Mouse (Mus musculus) T-helper 17 cell (primary cell): Measurements from ENCODE around the gene Med25.

ENCODE experiments used
- in situ Hi-C, 2 experiments: fragments of 300-600 bp; cut with MboI, MseI; formaldehyde crosslinking; loops; 1 replicate in 1 of 2; 2 replicates in 1 of 2; pipeline ENCODE4 v1.15.1; 2025; ENCODE audit warnings: high pct_unique_total_duplicates in 2 of 2

Med25 gene

DNA sequence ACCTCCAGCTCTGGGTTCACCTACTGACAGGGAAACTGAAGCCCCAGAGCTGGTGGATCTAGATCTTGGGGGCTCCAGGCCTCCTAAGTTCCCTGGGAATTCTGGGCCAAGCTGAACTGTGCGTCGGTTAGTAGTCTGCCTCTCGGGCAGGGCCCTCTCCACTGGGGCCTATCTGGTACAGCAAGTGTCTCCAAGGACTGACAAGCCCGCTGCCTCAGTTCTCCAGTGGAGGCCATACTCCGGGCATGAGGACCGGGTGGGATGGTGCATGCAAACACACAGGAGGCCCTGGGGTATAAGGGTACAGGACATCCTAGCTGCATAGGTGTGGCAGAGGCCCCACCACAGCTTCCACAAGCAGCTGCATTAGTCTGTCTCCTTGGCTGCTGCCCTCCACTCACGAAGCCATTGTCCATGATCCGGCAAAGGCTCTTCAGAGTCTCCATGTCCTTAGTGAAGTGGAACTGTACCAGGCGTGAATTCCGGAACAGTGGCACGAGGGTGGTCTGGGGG is 28.5 kb downstream of the Med25 start:
- in situ Hi-C loops, result no loop called here

- in situ Hi-C loops, result no loop called here
Measured at GRCm38 (mm10) chr7:44863210-44863609, 29.3 kb downstream of the Med25 start.

DNA sequence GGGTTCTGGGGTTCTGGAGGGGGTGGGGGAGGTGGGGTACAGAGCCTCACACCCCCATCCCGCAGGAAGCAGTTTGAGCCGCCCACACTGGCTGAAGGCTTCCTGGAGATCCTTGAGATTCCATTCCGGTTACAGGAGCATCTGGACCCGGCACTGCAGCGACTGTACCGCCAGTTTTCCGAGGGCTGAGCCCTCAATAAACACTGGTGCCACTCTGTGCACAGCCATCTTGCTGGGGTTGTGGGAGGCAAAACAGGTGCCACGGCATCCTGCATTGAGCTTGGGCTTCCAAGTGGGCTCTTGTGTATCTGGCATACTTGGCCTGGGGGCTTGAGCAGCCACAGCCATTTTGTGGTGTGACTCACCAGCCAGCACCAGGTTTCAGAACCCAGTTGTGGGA is 30.1 kb downstream of the Med25 start:
- in situ Hi-C loops, result no loop called here

GRCm38 (mm10) chr7:44861429-44861816 is 31.1 kb downstream of the Med25 start:
- in situ Hi-C loops, result no loop called here

DNA sequence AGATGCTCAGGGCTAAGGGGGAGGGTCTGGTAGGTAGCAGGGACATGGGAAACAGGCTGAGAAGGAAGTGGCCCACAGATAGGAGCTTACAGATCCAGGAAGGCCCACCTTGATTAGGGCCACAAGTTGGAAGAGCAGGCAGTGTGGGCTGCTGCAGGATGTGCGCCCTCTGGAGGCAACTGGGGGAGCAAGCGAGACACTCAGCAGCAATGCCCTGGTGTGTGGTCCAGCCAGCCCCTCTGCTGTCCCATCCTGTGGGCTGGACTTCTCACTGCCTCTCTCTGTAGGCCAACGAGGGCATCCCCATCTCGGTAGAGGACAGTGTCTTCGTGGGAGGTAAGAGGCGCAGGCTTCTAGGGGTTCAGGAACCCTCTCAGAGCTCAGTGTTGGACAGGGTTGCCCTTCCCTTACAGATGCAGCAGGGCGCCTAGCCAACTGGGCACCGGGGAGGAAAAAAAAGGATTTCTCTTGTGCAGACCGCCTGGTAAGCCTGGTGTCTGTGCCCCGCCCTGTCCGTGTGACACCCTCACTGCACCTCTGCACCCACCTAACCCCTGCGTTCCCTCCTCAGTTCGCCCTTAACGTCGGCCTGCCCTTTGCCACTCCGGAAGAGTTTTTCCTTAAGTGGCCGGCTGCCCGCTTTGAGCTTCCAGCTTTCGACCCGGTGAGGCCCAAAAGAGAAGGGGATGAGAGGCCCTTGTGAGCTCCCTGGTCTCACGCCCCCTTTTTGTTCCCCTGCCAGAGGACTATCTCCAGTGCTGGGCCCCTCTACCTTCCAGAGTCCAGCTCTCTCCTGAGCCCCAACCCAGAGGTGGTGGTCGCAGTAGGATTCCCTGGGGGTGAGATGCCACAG is 31.7 kb downstream of the Med25 start:
- in situ Hi-C loops, result no loop called here

DNA sequence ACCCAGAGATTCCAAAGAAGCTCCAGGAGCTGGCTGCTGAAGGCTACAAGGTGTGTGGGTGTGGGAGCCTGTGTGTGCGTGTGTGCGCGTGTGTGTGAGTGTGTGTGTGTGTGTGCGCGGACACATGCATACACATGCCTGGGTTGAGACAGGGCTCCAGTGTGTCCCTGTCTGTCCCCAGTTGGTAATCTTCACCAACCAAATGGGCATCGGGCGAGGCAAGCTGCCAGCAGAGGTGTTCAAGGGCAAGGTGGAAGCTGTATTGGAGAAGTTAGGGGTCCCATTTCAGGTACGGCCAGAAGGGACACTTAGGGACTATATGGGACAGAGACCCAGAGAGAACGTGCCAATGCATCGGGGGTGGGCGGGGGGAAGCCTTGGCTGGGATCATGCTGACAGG is 32.6 kb downstream of the Med25 start:
- in situ Hi-C loops, result loop anchor here in 1 of 2 experiments (10.0 kb wide), 2 partner anchors 665 to 1065 kb away; partner anchors contain the start of genes Klk8, Klk9, Plekha4 and Ppp1r15a

DNA sequence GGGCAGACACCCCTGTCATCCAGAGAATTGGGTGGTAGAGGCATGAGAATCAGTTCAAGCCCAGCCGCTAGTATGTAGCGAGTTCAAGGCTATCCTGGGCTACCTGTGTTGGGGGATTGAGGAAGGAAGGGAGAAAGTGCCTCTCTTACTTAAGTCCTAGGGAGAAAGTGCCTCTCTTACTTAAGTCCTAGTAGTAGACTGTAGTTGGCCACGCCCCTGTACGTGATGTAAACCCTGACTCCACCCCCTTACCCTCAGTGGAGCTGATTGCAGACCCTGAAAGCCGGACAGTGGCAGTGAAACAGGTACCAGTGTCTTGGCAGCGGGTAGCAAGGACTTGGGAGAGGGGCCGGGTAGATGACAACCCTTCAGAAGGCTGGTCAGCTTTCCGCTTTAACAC is 34.6 kb downstream of the Med25 start:
- in situ Hi-C loops, result loop anchor here in 1 of 2 experiments (10.0 kb wide), 2 partner anchors 667 to 1063 kb away; partner anchors contain the start of genes Klk8, Klk9, Plekha4 and Ppp1r15a

DNA sequence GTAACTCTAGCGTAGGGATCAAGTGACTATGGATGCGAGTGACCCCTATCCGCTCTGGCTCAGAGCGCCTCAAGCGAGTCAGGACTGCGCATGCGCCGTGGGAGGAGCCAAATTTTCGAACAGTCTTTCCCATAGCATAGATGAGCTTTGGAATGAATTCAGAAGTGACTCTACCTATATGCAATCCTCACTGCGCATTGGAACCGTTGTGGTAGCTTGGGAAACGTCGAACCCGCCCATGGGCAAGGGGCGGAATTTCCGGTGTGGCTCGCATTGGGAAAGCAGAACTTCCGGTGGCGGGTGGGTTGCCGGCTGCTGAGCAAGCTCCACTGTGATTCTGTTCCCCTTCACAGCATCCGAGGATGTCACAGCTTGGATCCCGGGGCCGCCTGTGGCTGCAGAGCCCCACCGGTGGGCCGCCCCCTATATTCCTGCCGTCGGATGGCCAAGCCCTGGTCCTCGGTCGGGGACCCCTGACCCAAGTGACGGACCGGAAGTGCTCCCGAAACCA is 35.4 kb downstream of the Med25 start, which contains the start of gene Pnkp:
Pnkp (plus strand) TSS at position 98 of the 511 bp plus-strand sequence.
- in situ Hi-C loops, result loop anchor here in 1 of 2 experiments (10.0 kb wide), 2 partner anchors 668 to 1062 kb away; partner anchors contain the start of genes Klk8, Klk9, Plekha4 and Ppp1r15a

- in situ Hi-C loops, result loop anchor here in 1 of 2 experiments (10.0 kb wide), 2 partner anchors 668 to 1062 kb away; partner anchors contain the start of genes Klk8, Klk9, Plekha4 and Ppp1r15a
Measured at GRCm38 (mm10) chr7:44856265-44856916, 36.1 kb downstream of the Med25 start.

- in situ Hi-C loops, result loop anchor here in 1 of 2 experiments (10.0 kb wide), 2 partner anchors 670 to 1060 kb away; partner anchors contain the start of genes Klk8, Klk9, Plekha4 and Ppp1r15a
Measured at GRCm38 (mm10) chr7:44855036-44855435, 37.5 kb downstream of the Med25 start.

DNA sequence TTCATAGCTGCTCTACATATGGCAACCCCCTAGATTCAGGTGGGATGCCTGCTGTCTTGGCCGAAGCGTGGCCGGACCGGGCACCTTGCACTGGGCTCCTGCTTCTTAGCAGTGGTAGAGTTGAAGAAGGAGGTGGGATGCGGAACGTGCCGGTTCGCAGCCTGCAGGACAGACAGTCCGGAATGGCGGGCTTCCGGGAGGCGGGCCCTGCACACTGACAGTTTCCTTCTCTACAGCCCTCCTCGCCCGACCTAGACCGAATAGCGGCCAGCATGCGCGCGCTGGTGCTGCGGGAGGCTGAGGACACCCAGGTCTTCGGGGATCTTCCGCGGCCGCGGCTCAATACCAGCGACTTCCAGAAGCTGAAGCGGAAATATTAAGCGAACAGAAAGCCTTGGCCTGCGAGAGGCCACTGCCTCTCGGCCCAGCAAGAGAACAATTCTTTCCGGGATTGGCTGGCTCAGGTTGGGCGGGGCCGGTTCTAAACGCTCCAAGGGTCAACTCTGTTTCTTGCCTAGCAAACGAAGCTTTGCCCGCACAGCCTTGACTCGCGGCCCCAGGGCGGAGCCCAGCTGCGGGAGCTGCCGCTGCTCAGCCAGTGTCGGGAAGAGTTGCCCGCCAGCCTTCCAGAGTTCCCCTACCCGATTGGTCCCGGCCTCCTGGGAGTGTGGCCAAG is 38.0 kb downstream of the Med25 start:
- in situ Hi-C loops, result loop anchor here in 1 of 2 experiments (5.0 to 10.0 kb wide), 6 partner anchors 107 to 1060 kb away; partner anchors contain the start of genes Fam83e, Klk8, Klk9 and Nr1h2

DNA sequence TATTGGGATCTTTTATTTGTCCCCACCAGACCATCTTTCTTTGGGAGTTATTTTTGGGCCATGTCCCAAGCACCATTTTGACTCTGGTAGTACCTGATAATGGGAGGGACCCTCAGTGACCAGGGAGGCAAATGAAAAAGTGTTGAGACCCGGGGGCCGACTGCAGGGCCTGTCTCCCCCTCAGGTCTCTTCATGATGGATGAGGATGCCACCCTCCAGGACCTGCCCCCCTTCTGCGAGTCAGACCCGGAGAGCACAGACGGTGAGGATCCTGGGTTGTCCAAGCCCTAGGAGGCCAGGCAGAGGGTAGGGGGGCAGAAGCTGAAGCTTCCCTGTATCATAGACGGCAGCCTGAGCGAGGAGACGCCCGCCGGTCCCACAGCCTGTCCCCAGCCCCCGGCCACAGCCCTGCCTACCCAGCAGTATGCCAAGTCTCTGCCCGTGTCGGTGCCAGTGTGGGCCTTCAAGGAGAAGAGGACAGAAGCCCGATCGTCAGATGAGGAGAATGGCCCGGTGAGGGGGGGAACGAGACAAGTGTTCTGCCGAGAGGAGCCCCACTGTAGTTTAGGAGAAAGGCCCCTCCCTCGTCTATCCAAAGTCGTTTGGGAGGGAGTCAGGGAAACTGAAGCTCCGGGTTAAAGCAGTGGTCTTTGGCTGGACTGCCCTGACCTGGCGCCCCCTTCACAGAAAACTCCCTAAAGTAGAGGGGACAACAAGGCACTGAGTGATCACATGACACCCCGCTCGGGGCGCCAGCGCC is 38.7 kb downstream of the Med25 start:
- in situ Hi-C loops, result loop anchor here in 1 of 2 experiments (5.0 to 10.0 kb wide), 6 partner anchors 106 to 1059 kb away; partner anchors contain the start of genes Fam83e, Klk8, Klk9 and Nr1h2

- in situ Hi-C loops, result loop anchor here in 1 of 2 experiments (5.0 to 10.0 kb wide), 6 partner anchors 106 to 1058 kb away; partner anchors contain the start of genes Fam83e, Klk8, Klk9 and Nr1h2
Measured at GRCm38 (mm10) chr7:44853065-44853464, 39.4 kb downstream of the Med25 start.

- in situ Hi-C loops, result loop anchor here in 1 of 2 experiments (5.0 to 10.0 kb wide), 6 partner anchors 105 to 1058 kb away; partner anchors contain the start of genes Fam83e, Klk8, Klk9 and Nr1h2
Measured at GRCm38 (mm10) chr7:44852259-44853027, 40.1 kb downstream of the Med25 start.

- in situ Hi-C loops, result loop anchor here in 1 of 2 experiments (5.0 to 10.0 kb wide), 6 partner anchors 104 to 1057 kb away; partner anchors contain the start of genes Fam83e, Klk8, Klk9 and Nr1h2
Measured at GRCm38 (mm10) chr7:44851625-44852234, 40.8 kb downstream of the Med25 start.

DNA sequence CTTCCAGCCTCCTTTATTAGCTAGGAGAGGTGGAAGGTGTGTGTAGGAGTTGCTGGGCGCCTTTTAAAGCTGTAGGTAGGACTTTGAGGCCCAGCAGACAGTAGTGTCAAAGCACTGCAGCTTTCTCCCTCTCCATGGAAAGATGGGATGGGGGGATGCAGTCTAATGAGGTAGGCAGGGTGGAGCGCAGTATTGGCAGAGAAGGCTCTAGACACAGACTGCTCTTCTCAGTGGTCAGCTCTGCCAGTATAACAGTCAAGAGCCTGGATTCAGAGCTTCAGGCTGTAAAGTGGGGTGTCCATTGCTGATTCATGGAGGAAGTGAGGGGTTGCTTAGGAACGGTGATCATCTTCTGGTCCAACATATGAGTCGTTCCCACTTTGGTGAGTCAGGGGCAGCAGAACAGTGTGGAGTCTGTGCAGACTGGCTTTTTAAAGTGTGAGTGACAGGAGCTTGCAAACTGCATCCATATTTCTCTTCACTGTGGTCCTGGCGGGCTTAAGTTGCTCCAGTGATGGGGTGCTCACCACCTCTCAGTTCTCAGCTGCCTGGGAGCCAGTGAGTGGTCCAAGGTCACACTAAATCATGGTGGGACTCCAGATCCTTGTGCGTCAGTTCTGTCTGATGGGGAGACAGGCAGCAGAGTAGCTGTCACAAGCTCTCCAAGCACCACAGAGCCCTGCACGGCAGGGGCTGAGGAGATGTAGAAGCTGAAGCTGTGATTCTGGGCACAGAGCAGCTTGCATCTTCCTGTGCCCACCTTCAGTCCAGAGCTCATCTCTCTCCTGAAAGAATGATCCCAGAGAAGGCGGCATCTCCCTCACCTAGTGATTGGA is 41.5 kb downstream of the Med25 start:
- in situ Hi-C loops, result loop anchor here in 1 of 2 experiments (5.0 to 10.0 kb wide), 6 partner anchors 104 to 1056 kb away; partner anchors contain the start of genes Fam83e, Klk8, Klk9 and Nr1h2

GRCm38 (mm10) chr7:44850146-44850545 is 42.4 kb downstream of the Med25 start:
- in situ Hi-C loops, result loop anchor here in 1 of 2 experiments (5.0 to 10.0 kb wide), 6 partner anchors 103 to 1055 kb away; partner anchors contain the start of genes Fam83e, Klk8, Klk9 and Nr1h2
